Mouse (Mus musculus) activated CD4-positive, CD25-positive, alpha-beta regulatory T cell, adult 4 months (primary cell): ENCODE measurements around the gene Map4k4. TPM values are rescaled to one million over a fixed set of nuclear protein-coding genes. Genes with fewer than 3 reads are reported as not detected.

Source experiments
- ATAC-seq: one replicate; pipeline ENCODE4 v1.8.0; 2017
- polyA plus RNA-seq, 2 experiments: library from polyadenylated mRNA; unstranded; fragments of 100-300 nt; shearing (Covaris generic); gene quantifications; one replicate each; pipeline ENCODE4 v1.2.1; 2017

Gene Map4k4
- polyA plus RNA-seq = 10 to 100 TPM; 23.8 to 33.8 TPM

DNA sequence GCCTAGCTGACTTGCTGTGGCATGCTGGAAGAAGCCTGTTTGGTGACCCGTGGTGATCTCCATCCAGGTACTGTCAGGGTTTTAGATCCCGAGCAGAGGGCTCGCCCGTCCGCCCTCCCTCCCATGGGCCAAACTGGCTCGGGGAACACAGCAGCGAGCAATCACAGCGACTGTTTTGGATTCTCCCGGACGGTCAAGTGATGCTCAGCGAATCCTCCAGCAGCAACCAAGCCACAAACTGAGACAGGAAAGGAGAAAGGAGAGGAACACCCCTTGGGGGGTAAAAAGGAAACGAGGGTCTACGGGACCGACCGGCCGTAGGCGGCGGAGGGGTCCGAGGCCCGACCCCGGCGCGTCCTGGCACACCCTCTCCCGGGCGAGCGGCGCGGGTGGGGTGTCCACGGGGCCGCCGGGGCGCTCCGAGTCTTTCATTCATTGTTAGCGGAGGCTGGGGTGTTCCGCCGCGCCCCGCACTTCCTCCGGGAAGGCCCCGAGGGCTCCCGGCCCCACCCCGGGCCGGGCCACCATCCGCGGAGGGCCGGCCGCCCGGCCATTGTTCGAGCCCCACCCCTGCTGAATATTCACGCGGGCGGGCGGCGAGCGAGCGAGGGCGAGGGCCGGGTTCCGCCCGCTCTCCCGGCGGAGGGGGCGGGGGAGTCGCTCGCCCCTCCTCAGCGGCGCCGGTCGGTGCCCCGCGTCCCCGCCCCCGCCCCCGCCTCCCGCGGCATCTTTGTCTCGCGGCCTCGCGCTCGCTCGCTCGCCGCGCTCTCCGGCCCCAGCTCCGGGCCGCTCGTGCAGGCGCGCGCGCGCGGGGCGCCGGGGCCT, at the start of gene Map4k4:
Gene Map4k4, plus strand, starts transcription at position 733 of the 825 bp plus-strand sequence.
- ATAC-seq = peak; percentile 35

DNA sequence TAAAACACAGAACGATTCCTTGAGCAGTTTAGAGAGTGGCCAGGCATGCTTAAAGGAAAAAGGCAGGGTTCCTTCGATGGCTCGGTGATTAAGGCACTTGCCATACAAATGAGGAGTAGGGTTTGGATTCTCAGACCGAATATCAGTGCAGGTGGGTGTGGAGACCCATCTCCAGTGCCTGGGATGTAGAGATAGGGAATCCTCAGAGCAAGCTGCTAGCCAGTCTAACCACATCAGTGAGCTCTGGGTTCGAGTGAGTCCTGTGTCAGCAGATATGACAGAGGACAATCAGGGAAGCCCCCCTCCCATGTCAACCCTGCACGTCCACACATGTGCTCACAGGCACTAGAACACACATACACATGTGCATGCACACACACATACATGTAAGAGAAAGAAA, 44.8 kb upstream of the Map4k4 start:
- ATAC-seq = no peak

DNA sequence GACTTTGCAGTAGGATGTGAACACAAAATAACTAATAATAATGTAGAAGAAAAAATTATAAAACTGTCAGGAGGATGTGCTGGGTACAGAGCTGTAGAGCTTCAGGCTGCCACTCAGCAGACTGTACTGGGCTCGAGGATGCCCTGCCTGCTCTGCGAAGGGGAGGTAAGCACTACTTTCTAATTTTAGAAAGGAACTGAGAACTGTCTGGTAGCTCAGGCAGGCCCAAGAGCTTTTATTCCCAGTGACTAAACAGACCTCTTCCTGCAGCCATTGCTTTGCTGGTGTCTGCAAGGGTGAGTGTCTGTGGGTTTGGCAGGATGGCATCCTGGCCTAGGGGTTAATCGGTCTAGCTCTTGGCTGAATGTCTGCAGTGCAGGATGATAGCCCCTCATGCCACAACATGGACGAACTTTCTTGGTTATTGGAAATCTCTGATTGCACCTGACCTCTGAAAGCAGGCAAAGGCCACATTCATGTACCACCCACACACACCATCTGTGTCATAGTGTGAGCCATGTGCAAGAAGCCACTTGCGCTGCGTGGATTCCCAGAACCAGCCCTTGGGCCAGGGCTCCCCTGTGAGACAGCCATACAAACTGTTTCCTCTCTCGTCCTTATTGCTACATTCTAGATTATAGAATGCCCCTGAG, 43.8 kb upstream of the Map4k4 start:
- ATAC-seq = no peak

DNA sequence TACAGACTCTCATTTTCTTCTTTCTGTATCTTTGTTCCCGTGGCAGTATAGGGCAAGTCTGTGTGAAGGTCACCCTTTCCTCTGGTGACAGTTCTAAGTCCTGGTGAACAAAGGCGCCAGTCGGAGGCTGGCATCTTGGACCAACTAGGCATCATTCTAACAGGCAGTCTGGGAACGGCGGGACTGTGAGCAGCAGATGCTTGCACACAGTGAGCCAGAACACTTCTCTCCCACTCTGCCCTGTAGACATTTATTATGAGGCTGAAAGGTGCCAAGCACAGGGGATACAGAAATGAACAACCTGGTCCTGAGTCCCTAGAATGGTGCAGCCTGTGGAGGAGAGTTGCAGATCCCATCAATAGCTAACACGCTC, 43.3 kb upstream of the Map4k4 start:
- no peak for ATAC-seq

DNA sequence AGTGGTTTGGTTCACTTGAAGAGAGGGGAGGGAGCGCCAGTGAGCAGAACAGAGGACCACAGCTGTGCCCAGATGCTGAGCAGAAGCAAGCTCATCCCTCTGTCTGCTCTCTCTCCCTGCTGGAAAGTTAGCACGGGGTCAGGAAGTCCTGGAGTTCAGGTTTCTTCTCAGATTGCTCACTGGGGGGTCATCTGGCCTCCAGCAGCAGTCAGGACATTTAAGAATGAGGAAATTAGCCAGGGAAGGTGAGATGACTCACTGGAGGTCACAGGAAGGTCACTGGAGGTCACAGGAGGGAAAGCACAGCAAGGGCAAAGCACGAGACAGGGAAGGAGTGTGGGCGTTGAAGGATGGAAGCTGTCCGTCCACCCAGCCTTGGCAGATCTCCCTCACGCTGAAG, 41.5 kb upstream of the Map4k4 start:
- ATAC-seq = no peak

DNA sequence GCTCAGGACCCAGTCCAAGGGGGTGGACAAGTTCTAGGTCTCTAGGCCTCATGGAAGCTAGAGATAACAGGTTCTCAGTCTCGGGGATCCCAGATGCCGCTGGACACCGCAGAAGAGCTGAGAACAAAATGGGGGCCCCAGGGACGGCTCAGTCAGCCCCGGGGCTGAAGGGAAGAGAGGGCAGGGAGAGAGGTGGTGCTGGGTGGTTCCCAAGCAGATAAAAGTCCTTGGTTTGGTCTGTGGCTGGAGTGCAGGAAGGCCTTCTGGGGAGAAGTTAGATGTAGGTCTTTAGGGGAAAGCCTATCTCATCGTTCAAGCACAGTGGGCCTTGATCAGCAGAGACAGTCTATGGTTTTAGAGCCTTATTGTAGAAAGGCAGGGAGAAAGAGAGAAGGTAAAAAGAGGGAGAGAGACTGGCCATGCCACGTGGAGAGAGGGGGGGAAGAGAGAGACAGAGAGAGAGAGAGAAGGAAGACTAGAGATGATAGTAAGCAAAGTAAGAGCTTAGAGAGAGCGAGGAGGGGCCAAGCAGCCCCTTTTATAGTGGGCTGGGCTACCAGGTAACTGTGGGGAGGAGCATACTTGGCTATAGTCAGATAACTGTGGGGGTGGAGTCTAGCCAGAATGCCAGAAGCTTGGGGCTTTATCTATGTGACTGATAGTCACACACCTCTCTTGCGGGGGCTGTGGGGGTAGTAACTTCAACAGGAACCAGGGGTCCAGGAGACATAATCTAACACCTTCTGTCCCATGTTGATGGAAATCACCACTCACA, 34.2 kb upstream of the Map4k4 start:
- no peak for ATAC-seq

DNA sequence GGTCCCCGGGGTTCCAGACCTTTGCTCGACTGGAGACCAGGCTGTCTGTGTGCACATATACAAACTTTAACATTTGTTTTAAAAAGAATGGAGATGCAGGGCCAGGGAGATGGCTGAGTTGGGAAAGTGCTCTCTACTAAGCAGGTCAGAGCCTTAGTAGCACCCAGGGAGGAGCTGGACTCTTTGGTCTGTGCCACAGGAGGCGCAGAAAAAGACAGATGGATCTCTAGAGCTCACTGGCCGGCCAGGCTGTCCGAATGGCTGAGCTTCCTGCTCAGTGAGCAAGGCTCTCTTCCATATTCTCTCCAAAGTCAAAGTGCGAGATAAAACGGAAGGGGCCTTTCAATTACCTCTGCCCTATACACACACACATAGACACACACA, 33.6 kb upstream of the Map4k4 start:
- no peak for ATAC-seq

DNA sequence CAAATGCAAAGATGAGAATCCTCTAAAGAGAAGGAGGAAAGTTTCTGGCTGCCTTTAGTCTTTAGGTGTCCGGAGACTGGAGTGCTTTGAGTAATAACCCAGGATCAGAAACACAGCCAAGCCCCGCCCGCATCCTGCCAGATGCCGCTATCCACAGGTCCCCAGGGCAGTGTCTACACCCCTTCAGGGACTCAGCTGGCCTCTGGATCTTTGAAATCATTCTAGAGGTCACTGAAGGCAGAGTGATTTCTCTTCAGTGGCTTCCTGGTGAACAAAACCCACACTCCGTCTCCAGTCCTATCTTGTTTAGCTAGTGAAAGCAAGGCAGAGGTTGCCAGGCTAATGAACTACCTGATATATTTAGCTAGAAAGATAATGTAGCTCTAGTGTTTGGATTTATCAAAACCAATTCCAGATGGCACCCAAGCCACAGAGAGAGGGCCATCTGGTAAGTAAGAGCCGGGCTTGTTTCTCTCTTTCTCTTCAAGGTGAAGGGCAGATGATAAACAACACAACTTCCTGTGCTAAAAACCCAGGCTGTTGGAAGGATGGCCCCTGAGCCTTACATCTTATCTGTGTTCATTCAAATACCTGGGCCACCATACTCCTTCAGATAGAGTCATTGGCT, 32.6 kb upstream of the Map4k4 start:
- no peak for ATAC-seq

DNA sequence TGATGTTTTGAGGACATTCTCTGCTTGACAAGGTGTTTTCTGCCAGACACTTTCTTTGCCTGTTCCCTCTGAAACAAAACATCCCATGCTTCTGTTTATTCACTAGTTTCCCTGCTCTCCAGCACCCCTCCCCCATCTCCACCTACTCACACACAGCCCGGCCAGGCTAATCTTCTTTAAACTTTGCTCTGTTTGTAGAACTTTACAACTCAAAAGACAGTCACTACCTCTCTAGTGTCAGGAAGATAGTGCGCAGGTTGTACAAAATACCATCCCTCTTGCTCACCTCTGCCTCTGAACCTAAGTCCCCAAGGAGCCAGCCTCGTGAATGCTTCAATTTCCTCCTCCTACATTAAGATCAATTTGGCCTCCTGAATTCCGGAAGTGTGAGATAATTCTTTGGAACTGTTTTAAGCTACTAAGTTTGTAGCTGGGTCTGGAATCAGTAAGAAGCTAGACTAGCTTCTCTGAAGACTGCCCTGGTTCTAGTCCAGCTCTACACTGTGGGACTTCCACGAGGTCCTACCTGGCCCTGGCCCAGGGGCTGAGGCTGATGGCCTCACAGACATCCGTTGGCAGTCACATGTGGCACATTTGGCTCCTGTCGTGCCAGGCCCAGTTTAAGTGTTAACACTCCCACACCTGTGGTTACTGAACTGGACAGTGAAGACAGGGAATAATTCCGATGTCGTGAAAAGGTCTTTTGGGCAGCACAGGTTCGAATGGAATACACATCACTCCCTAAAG, 31.7 kb upstream of the Map4k4 start:
- ATAC-seq = no peak

DNA sequence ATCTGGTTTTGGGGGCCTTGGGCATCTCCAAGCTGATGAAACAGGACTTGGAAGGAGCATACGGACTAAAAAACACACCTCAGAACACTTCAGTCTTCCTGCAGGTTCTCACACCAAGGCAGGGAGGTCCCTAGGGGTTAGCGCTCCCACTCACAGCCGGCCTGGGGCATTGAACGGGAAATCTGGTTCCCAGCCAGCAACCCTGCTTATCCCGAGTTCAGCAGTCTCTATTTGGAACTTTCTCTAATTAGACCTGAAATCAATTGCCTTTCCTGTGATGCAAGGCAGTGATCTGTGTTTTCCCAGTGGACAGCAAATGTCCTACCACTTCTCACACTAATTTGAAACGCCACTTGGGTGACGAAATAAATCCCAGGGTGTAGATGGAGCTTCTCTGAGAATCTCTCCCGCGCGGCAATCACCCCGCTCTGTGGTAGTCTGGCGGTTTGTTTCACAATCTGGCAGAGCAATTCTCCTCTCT, 31.0 kb upstream of the Map4k4 start:
- ATAC-seq = no peak

DNA sequence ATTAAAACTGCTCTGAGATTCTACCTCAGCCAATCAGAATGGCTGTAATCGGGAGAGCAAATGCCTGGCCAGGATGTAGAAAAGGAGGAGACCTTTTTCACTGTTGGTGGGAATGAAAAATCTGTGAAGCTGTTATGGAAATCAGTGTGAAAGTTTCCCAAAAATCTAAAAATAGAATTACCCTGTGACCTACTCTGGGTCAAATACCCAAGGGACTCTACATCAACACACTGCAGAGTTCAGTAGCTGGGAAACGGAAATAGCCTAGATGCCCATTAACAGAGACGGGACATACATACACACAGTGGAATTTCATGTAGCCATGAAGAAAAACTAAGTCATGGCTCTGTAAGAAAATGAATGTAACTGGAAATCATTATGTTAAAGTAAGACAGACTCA, 22.7 kb upstream of the Map4k4 start:
- ATAC-seq = no peak

DNA sequence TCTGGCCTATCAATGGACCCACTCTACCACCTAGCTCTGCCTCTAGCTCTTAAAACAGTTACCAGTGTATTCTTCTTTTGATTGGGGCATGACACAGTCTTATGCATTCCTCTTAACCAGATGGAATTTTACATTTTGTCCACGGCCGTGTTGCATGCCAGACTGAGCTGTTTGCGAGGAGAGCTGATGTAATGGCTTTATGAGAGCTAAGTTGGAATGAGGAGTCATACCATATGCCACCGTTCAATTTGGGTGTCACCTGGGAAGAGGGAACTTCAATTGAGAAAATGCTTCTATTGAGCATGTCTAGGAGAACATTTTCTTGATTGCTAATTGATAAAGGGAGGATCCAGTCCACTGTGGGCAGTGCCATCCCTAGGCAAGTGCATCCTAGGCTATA, 18.2 kb upstream of the Map4k4 start:
- ATAC-seq = no peak

DNA sequence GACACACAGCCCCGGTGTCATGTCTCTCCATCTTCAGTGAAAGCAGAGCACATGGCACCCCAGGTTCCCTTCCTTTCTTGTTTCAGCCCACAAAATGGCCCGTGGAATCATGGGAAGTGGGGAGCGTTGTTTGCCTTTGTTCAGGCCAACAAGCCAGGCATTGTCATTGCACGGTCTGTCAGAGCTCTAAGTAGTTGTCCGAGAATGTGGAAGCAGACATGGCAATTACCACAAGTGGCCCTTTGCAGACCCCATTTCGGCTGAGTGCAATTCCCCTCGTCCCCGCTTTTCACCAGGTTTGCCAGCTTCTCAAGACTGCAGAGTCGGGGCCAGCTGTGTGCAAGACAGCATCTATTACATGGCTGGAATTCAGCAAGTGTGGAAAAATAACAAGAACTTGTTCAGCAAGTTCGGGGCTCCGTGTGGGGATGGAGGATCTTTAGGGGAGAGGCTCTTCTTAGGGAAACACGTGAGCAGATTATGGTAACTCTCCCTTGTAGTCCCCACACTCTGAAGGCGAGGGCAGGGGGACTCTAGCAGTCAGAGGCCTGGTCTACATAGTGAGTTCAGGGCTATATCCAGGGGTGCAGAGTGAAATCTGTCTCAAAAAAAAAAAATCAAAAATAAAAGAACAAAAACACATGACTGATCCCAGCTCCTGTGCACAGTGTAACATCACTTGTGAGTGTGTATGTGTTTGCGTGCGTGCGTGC, 15.8 kb upstream of the Map4k4 start:
- no peak for ATAC-seq

DNA sequence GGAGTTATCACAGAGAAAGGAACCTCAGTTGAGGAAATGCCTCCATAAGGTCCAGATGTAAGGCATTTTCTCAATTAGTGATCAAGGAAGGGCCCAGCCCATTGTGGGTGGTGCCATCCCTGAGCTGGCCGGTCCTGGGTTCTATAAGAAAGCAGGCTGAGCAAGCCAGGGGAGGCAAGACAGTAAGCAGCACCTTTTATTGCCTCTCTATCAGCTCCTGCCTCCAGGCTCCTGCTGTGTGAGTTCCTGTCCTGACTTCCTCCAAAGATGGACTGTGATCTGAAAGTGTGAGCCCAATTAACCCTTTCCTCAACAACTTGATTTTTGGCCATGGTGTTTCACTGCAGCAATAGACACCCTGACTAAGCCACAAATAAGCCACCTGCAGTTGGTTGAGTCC, 12.7 kb upstream of the Map4k4 start:
- no peak for ATAC-seq

DNA sequence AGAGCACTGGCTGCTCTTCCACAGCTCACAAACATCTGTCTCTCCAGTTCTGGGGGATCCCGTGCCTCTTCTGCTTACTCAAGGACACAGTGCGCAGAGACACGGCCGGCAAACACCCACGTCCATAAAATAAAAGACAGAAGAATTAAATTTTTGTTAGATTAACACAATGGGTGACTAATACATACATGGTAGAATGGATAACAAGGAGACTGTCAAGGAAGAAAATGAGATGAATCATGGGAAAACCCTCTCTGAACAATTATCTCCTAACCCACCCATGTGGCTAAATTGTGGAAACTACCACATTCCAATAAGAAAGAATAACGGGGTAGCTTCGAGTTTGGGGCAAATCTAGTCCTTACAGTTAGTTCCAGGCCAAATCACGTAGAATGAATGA, 11.3 kb upstream of the Map4k4 start:
- ATAC-seq = no peak

DNA sequence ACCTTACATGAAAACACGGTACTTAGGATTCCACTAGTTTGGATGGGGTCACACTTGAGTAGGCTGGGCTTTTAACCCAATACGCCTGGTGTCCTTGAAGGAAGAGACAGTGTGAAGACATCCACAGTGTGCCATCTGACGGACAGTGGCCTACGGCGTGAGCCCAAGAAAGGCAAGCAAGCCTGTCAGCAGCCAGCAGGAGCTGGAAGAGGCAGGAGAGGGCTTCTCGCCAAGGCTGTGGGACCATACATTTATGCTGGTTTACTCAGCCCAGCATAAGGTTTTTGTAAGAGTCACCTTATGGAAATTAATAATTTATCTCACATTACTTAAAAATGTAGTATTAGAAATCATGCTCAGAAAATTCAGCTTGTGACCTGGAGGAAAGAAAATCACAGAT, 10.7 kb upstream of the Map4k4 start:
- ATAC-seq = no peak

DNA sequence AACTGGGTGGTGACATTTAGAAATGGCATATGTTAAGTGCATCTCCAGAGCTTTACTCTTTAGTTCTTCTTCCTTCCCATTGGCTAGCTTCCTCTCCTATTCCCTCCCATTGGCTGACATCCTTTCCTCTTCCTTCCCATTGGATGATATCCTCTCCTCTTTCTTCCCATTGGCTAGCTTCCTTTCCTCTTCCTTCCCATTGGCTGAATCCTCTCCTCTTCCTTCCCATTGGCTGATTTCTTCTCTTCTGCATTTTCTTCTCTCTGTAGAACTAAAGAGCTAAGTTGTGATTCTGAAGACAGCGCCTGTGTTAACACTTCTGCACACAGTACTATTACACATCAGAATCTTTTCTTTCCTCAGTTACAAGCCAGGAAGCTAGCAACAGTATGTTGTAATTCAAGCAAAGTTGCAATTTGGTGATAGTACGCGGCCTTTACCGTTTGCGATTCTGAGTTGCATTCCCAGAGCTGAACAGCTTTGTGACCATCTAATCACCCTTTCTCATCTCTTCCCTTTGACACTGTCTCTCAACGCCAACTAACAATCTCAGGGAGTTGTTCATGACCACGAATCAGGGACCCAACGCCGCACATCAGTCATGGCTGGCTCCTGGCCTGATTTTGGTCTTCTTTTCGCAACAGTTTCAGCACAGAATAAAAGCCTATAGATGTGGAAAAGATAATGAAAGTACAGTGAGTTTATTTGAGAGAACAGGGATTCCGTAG, 7.4 kb upstream of the Map4k4 start:
- no peak for ATAC-seq

DNA sequence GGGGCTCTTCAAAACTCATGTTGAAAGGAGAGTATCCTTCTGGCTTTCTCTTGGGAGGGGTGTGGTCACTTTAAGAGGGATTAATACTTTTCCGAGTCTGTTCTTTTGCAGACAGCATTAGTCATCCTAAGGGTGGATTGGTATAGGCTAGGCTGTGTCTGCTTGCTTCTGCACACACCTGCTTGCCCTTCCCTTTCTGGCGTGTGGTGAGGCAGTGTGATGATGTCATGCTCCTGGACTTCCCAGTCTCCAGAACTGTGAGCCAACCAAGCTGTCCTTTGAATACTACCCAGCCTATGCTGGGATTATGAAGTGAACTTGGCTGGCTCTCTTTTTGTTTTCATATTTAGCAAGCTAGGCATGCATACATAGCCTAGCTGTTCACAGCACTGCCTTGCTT, 5.6 kb upstream of the Map4k4 start:
- ATAC-seq = no peak

DNA sequence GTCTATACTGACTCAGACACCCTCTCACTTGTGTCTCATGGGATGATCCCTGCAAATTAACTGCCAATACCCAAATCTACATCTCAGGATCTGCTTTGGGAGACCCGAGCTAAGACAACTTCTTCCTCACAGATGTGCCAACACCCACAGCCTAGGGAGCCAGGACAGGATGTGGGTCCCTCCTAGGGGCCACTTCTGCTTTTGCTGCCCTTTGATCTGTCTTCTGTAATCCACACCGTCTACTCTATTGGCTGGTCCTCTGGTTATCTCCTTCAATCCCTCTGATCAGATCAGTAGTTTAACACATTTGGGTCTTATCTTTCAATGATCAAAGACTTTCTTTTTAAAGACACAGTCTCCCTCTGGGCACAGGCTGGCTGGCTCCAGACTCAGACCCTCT, 5.2 kb upstream of the Map4k4 start:
- ATAC-seq = peak; percentile 71

DNA sequence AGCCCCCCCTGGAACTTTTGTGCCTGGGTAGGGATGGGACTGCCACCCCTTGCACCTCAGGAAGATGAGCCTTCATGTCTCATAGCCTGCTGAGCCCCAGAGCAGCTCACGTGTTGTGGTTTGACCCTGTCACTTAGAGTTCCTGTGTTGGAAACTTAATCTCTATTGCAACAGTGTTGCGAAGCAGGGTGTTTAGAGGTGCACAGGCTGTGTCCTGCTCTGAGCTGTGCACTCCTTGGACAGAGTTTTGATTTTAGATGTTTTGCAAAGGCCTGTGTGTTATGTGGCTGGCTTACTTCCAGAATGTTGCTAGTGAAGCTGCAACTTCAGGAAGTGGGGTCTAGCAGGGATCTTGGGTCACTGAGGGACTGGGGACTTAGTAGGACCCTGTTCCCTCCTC, 4.1 kb upstream of the Map4k4 start:
- peak; percentile 71 for ATAC-seq

DNA sequence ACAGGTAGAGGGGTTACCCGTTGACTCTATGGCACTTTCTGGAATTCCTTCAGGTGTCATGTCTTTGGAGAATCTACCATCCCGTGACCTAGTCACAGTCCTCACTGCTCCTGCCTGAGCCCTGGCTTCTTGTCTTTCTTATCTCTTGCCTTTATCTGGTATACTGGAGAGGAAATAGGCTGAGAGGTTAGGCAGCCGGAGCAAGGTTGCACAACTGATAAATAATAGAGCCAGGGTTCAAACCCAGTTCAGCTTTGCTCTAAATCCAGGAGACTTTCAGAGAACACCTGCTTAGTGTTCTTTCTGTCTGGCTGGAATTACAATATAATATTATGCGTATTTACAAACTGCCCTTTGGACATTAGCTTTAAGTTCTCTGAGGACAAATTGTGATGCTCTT, 2.0 kb upstream of the Map4k4 start:
- ATAC-seq = no peak
